Mouse (Mus musculus) thymus, adult 18-20 months (tissue): ENCODE results near the gene Mlc1.
A peak's percentile ranks its signal among the peaks of the same experiment; 100 is the strongest.

ENCODE experiments used
- DNase-seq, 2 experiments: peaks; one replicate each; pipeline ENCODE4 v3.0.0; 2022; ENCODE audit warnings: mixed read lengths in 2 of 2

Mlc1 gene

GRCm38 (mm10) chr15:88936619-88937290 lies 42.1 kb downstream of the Mlc1 start:
- DNase-seq, result no peak

DNA sequence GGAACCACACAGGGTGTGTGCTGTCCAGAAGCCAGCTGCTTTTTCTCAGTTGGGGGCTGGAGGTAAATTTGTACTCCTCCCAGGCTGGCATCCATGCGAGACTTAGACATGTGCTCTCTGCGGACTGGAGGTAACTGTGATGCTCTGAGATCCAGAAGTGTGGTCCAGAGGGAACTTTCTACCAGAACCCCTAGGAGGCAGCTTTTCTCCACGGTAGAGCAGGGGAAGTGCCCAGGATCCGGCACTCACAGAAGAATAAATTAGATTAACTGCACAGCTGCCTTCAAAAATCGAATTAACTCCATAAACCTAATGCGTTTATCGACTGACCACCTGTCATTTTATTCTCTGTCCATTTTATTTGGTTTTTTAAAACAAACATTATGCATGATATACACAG lies 44.7 kb downstream of the Mlc1 start:
- no peak for DNase-seq

GRCm38 (mm10) chr15:88932667-88933066 lies 46.1 kb downstream of the Mlc1 start:
- DNase-seq, result no peak

DNA sequence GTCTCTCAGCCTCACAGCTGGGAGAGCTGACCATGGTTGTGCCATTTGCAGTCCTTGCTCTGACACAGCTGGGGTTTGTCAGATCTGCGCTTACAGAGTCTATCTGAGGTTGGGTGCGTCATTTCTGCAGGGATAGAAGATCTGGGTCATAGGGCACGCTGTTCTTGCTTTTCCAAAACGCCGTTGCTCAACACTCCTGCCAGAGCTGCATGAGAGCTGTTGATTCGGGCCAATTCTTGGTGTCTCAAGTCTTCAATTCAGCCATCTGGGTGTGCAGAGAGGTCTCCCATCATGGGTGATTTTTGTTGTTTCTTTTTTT lies 56.9 kb downstream of the Mlc1 start:
- no peak for DNase-seq

- peak in 1 of 2 experiments; percentile 12 for DNase-seq
Observed at GRCm38 (mm10) chr15:88921131-88921991, 57.4 kb downstream of the Mlc1 start.

DNA sequence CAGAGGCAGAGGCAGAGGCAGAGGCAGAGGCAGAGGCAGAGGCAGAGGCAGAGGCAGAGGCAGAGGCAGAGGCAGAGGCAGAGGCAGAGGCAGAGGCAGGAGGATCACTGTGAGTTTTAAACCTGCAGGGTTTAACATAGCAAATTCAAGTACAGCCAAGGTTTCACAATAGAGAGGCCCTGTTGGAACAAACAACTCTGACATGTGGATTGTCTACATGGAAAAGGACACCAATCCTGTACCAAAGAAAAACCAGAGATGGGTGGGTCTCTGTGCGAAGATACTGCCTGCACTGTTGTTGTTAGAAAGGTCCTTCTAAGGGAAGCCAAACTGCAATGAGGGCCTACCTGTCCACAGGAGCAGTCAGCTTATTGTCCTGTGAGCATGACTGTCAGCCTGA lies 58.7 kb downstream of the Mlc1 start:
- DNase-seq, result no peak

DNA sequence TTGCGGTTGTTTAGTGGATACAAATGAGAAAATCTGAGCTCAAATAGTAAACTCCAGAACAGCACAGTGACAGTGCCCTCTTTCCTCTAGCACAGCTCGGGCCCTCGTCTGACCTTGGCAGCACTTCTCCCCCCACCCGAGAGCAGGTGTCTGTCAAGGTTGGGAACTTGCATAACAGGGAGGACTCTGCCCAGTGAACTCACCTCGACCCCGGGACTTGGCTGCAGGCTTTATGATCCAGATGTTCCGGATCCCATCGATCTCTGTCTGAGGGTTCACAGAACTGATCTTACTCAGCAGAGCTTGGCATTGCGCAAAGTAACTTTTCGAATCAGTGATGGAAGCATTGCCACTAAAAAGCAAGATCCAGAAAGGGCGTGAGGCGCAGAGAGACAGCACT lies 59.5 kb downstream of the Mlc1 start:
- no peak for DNase-seq

- no peak for DNase-seq
Observed at GRCm38 (mm10) chr15:88917126-88917525, 61.7 kb downstream of the Mlc1 start.

DNA sequence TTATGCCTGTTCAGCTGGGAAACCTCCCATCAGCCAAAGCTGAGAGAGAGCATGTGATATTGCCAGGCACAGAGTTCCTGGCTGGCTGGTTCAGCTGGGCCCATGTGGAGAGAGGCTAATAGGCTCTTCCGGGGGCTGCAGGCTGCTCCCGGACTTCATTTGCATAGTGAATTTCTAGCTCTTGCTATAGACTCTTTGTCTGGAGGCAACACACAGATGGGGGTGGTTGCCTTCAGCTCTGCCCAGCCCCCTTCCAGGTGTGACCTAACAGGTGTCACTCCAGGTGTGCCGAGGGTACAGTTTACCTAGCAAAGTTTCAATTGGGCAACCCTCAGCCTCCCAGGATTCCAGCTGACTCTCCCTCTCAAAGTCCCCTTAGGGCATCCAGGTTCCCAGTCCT lies 62.4 kb downstream of the Mlc1 start:
- no peak for DNase-seq

DNA sequence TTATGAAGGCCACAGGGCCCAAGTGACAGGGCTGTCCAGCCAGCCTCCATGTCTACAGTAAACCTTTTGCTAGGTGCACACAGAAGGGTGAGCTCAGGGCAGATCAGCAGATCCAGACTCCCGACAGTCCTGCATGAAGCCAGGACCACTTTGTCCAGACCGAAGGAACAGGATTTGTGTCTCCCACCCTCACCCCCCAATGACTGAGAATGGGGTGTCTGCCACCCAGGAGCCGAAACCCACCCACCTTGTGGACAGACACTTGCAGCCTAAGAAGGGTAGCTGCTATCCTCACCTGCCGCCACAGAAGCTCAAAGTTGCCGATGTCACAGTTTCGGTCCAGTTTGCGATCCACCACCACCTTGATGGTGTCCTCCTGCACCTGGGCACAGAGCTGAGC lies 63.8 kb downstream of the Mlc1 start:
- no peak for DNase-seq

DNA sequence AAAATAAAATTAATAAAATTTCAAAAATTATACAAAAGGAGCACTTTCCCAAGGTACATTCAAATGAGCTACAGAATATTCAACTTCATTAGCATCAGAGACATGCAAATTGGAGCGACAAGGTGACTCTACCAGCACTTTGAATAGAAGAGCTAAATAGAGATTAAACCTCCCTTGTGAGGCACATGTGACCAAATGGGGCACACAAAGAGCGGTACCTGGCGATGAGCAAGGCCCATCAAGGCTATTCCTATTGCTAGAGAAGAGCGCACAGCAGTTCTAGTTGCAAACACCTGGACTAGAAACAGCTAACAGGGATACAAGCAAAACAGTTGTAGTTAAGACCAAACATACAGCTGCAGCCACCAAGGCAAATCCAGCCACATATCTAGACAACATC lies 72.5 kb downstream of the Mlc1 start:
- no peak for DNase-seq
